Mouse (Mus musculus) retina, postnatal 7 days (tissue): ENCODE results near the gene Vmn1r9.
A peak's percentile ranks its signal among the peaks of the same experiment; 100 is the strongest.
"Not testable (repeated sequence)": the region's sequence is repeated elsewhere in the genome, so short reads cannot be mapped to it uniquely, and the experiment has no call there.

Source experiments
- DNase-seq: peaks from one replicate; pipeline ENCODE4 v3.0.0-alpha.2; 2012; ENCODE audit warnings: low read depth, low spot score

The Vmn1r9 gene

GRCm38 (mm10) chr6:57066487-57066886, at the start of gene Vmn1r9:
Gene Vmn1r9 (plus strand): TSS chr6:57066787.
- no peak for DNase-seq

- not testable (repeated sequence) for DNase-seq
Measured at GRCm38 (mm10) chr6:57025224-57025623, 41.4 kb upstream of the Vmn1r9 start, which contains the start of gene Vmn1r7. Gene Vmn1r7 (minus strand): TSS chr6:57025324.

GRCm38 (mm10) chr6:57031984-57032383, 34.6 kb upstream of the Vmn1r9 start, which contains the start of gene Vmn1r8:
Gene Vmn1r8 (plus strand): TSS chr6:57032284.
- no peak for DNase-seq

GRCm38 (mm10) chr6:57034674-57035073, 31.9 kb upstream of the Vmn1r9 start:
- no peak for DNase-seq

GRCm38 (mm10) chr6:57063730-57064129, 2.9 kb upstream of the Vmn1r9 start:
- DNase-seq, result no peak

GRCm38 (mm10) chr6:57106358-57106757, 39.8 kb downstream of the Vmn1r9 start:
- DNase-seq, result peak; percentile 0

- DNase-seq, result no peak
Measured at GRCm38 (mm10) chr6:57109154-57109553, 42.6 kb downstream of the Vmn1r9 start, which contains the start of gene Vmn1r10. Gene Vmn1r10 (plus strand): TSS chr6:57109454.
